Mouse (Mus musculus) spleen, postnatal 4 days (tissue): Measurements from ENCODE around the gene Tspan13.
A peak's percentile ranks its signal among the peaks of the same experiment; 100 is the strongest.

Experiments used
- DNase-seq, 2 experiments: peaks; one replicate each; pipeline ENCODE4 v3.0.0; 2022; ENCODE audit warnings: low spot score in 2 of 2

Gene Tspan13

GRCm38 (mm10) chr12:36032419-36032818 is 9.9 kb downstream of the Tspan13 start:
- no peak for DNase-seq

DNA sequence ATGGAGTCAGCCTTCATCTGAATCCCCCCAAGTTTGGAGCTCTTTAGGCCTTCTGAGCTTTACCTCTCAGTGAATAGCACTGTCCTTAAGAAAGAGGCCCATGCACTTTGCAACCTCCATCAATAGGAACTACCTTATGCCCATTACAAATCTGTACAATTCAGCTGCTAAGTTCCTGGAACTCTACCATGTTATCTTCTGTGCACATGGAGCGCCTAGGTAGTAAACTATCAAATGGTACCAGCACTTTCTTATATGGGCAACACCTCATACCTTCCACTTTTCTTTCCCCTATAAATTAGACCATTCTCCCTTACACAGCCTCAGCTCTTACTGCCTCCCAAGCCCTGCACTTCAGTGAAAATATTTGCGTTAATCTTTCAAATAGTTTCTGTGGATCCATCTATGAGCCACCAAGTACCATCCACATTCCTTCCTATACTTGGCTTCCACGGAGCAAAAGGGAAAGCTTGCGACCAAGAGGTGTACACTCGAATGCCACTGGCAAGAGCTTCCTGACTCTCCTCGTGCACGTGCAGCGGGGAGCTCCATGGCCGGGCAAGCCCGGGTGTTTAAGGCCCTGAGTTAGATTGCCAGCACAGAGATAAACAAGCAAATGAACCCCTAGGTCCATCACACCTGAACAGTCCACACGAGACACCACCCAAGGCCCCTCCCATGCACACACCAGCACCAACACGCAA is 11.5 kb downstream of the Tspan13 start:
- DNase-seq, result no peak

GRCm38 (mm10) chr12:36029687-36030086 is 12.6 kb downstream of the Tspan13 start:
- DNase-seq, result no peak

- no peak for DNase-seq
These were observed 13.2 kb downstream of the Tspan13 start for GRCm38 (mm10) chr12:36028968-36029645.

GRCm38 (mm10) chr12:36027171-36027570 is 15.1 kb downstream of the Tspan13 start:
- DNase-seq, result no peak

DNA sequence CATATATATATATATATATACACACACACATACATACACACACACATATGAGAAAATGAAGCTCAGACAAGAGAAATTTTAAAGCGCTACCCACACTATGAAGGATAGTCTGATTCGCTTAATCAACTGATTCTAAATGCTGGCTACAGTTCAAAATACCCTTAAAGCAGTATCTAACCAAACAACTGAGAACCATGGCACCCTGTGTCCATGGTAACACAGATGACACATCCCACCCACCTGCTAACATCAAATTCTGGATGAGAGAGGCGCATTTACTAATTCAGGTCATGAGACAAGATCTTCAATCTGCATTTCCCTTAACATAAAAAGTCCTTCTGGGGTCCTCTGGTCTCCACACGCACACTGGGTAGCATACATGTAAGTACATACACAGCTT is 16.2 kb downstream of the Tspan13 start:
- DNase-seq, result no peak

GRCm38 (mm10) chr12:36020710-36021109 is 21.6 kb downstream of the Tspan13 start:
- DNase-seq, result no peak

GRCm38 (mm10) chr12:36020081-36020480 is 22.2 kb downstream of the Tspan13 start:
- DNase-seq, result no peak

DNA sequence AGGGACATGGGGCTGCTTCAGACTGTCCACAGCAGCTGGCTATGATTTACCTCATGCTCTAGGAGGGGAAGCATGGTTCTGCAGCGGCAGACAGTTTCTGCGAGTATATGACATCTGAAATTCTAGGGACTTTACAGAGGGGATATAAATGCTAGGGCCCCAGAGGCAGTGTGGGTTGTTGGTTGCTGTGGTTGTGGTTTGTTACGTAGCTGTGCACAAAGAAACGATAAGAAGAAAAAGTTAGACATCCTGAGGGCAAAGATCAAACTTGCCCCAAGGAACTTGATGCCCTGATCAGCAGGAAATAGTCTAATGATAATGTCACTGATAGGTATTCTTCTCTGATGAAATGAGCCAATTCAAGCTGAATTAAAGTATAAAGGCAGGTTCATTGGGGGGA is 22.7 kb downstream of the Tspan13 start:
- DNase-seq, result no peak

GRCm38 (mm10) chr12:36017791-36018190 is 24.5 kb downstream of the Tspan13 start:
- DNase-seq, result no peak

DNA sequence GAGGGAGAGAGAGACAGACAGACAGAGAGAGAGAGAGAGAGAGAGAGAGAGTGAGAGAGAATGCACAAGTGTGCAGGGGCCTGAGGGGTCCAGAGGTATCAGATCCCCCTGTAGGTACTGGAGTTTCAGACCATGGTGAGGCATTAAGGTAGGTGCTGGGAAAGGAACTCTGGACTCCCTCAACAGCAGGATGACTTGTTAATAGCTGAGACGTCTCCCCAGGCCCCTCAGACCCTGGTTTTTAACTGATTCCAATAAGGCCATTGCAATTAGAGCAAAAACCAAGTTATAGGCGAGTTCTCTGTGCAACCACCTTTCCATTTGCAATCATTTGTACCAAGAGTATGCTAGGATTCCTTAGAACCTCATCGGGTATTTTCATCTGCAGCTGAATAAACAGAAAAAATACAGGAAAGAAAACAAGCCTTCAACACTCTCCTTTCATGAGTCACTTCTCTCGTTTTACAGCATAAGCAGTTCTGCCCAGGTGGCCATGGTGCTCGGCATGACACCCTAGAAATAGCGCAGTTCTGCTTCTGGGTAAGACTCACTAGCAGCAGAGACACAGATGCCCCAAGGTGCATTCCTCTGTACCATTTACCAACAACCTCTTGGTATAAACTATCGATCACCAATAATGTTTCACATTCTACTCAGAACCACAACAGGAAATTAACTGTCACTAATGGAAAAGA is 28.9 kb downstream of the Tspan13 start:
- no peak for DNase-seq

GRCm38 (mm10) chr12:36008364-36009047 is 33.8 kb downstream of the Tspan13 start:
- DNase-seq, result no peak

- peak in 1 of 2 experiments; percentile 11 for DNase-seq
These were observed 34.7 kb downstream of the Tspan13 start for GRCm38 (mm10) chr12:36007581-36007980.

- no peak for DNase-seq
These were observed 37.6 kb downstream of the Tspan13 start for GRCm38 (mm10) chr12:36004714-36005113.

DNA sequence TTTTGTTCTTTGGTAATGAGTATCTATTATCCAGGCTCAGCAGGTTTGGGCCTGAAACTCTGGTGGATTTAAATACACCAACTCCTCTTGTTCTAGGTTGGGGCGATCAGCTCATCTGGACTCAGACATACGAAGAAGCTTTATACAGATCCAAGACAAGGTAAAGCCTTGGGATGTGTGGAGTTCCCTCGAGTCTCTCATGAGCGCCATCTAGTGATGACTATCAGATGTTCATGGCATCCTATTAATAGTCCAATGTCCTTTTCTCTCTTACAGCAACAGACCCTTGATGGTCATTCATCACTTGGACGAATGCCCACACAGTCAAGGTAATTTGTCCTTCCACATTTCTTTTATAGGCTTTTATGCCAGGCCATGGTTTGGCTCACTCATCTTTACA is 46.5 kb downstream of the Tspan13 start:
- peak in 1 of 2 experiments; percentile 15 for DNase-seq

GRCm38 (mm10) chr12:35994098-35994497 is 48.2 kb downstream of the Tspan13 start:
- DNase-seq, result no peak

DNA sequence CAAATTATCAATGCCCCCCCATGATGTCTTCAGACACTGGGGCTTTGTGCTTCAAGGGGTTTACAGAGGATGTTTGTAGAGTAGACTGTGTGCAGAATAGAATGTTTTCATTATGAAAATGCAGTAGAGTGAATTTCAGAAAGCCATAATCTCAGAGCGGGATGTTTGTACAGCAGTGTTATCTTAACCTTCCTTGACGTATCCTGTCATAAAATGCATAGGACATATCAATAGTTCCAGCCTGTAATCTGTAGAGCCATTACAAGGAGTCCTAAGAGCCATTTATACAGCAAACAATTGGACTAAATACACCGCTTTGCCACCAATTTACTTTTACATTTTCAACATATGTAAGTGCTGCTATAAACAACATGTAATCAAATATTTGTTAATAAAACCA is 48.7 kb downstream of the Tspan13 start:
- DNase-seq, result no peak

- no peak for DNase-seq
These were observed 49.6 kb downstream of the Tspan13 start, which contains the start of gene Agr2 for GRCm38 (mm10) chr12:35992711-35993110. Gene Agr2 (plus strand): TSS chr12:35992907.

DNA sequence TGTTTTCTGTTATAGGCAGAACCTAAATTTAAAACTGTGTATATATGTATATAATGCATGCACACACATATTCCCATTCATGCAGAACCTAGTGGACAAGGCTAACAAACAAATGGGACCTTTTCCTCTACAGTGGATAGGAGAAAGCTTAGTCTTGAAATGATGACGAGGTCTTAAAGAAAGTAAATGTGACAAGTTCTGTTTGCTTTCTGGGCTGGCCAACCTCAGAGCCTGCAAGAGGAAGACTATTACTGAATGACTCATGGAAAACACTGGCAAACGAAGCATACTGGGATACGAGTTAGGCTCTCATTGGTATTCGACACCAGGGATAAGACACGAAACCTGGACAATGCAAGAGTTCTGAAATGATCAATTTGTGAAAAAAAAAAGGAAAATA is 57.6 kb downstream of the Tspan13 start:
- no peak for DNase-seq

- DNase-seq, result no peak
These were observed 58.8 kb downstream of the Tspan13 start for GRCm38 (mm10) chr12:35983472-35983871.

DNA sequence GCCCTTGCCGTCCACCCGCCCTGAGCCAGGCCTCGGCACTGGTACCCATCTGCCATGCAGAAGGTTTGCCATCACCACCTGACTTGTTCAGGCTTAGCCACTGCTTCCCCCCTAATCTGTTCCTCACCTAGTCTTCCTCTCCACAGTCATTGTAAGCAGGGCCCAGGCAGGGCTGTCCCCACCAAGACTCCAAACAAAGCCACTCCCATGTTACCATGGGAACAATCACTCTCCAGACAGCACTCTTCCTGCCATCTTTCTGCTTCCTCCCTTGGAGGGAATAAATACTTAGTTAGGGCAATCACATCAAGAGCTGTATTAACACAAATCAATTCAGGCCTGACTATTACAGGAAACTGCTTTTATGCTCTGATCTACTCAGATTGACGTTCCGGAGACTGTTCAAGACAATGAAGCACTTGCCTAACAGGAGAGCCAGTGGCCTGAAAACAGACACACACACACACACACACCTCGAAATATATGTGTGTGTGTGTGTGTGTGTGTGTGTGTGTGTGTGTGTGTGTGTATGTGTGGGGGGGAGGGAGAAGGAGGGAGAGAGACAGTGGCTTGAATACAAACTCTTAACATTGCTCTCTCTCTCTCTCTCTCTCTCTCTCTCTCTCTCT is 60.5 kb downstream of the Tspan13 start:
- DNase-seq, result no peak

DNA sequence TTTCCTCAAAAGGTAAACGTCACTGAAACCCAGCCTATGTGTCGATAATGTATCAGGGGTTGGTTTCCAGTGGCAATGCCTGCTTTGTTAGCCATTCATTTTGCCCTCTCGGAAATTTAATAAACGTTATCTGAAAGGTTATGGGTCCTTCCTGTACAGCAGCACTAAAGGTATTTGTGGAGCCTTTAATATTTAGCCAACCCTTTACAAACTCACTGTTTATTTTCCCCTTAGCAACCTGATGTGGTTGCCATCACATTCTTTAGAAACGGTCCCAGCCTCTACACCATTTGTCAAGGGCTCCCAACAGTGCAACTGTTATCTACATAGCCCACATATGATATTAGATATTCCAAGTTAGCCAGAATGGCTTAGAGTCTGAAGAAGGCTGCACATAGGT is 62.7 kb downstream of the Tspan13 start:
- DNase-seq, result no peak
